Mouse (Mus musculus) forebrain, embryonic 11.5 days (tissue): Measurements from ENCODE around the gene Nlgn1. TPM values are rescaled to one million over a fixed set of nuclear protein-coding genes. Genes with fewer than 3 reads are reported as not detected.
A peak's percentile ranks its signal among the peaks of the same experiment; 100 is the strongest.

Source experiments
- ATAC-seq: fragments of 200-750 bp; cut with Nextera tagmentation; replicated peaks from 2 replicates; pipeline ENCODE4 v1.8.0; 2017; ENCODE audit warnings: moderate TSS enrichment; ENCODE audit not compliant: low FRiP score
- DNase-seq: peaks from one replicate; pipeline ENCODE4 v3.0.0-alpha.2; 2017; ENCODE audit warnings: low spot score
- H3K27ac ChIP-seq: fragments of 300-500 bp; sonication (generic); 2 replicates; pipeline ENCODE4 v1.5.1; 2014; ENCODE audit warnings: low read depth, low read length
- H3K27me3 ChIP-seq: fragments of 300-500 bp; sonication (generic); 2 replicates; pipeline ENCODE4 v1.6.1; 2014; ENCODE audit warnings: mild to moderate bottlenecking, low read length, mixed read lengths; ENCODE audit not compliant: control insufficient read depth, insufficient read depth
- H3K36me3 ChIP-seq: fragments of 300-500 bp; sonication (generic); 2 replicates; pipeline ENCODE4 v1.6.1; 2014; ENCODE audit warnings: mild to moderate bottlenecking, low read length, moderate library complexity, mixed read lengths; ENCODE audit not compliant: control insufficient read depth, insufficient read depth
- H3K4me1 ChIP-seq: fragments of 300-500 bp; sonication (generic); replicated peaks from 2 replicates; pipeline ENCODE4 v1.6.1; 2014; ENCODE audit warnings: low read length, mixed read lengths; ENCODE audit not compliant: control insufficient read depth, insufficient read depth
- H3K4me2 ChIP-seq: fragments of 300-500 bp; sonication (generic); 2 replicates; pipeline ENCODE4 v1.6.1; 2014; ENCODE audit warnings: low read depth, mild to moderate bottlenecking, low read length, moderate library complexity, mixed read lengths; ENCODE audit not compliant: severe bottlenecking
- H3K4me3 ChIP-seq: fragments of 300-500 bp; sonication (generic); 2 replicates; pipeline ENCODE4 v1.5.1; 2014; ENCODE audit warnings: low read depth, low read length
- H3K9ac ChIP-seq: fragments of 300-500 bp; sonication (generic); 2 replicates; pipeline ENCODE4 v1.6.1; 2014; ENCODE audit warnings: low read length
- H3K9me3 ChIP-seq: fragments of 300-500 bp; sonication (generic); 2 replicates; pipeline ENCODE4 v1.6.1; 2016; ENCODE audit warnings: low read length, mixed read lengths; ENCODE audit not compliant: control insufficient read depth
- WGBS: fragments of 180-500 bp; shearing (Covaris S2); extraction: QIAGEN DNeasy Blood & Tissue Kit; methylation state at CpG from one replicate; pipeline ENCODE4 v1.1.7; 2014; 5-methylcytosine and 5-hydroxymethylcytosine counted together
- polyA plus RNA-seq: library from polyadenylated mRNA; unstranded; fragments of >200 nt; fragmentation: Nextera tagmentation; extraction: Ambion mirVana; gene quantifications from 2 replicates; pipeline ENCODE4 v1.2.1, GENCODE M21; 2014

Gene Nlgn1
- polyA plus RNA-seq, 1 experiment from 2014 or later: 4.0 TPM

DNA sequence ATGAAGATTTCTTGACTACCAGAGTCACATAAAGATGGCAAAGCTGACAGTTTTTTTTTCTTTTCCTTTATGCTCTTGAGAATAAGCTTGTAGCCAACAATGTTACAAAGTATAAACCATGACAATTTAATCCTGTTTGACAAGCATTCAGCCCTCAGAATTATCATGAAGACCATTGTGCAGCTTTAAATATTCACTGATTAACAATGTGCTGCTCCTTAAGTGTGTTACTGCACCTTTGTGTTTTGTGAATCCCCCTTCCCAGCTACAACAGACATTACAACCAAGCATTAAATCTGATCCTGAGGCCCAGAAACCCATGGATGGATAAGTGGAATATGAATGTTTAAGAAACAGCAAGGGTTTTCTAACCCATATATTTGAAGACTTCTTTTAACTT, 434.8 kb downstream of the Nlgn1 start:
- no peaks in the 10 kb centered on the region for H3K4me1 ChIP-seq
- H3K27me3 ChIP-seq: no peaks in the 10 kb centered on the region
- DNase-seq (no peak), ATAC-seq (no peak)
- no peak overlapping the region for H3K27ac ChIP-seq
- H3K36me3 ChIP-seq: no peaks in the 10 kb centered on the region
- H3K4me3 ChIP-seq: no peak overlapping the region
- no peak overlapping the region for H3K4me2 ChIP-seq
- no peak overlapping the region for H3K9ac ChIP-seq
- H3K9me3 ChIP-seq: peaks cover 2% of the 10 kb centered on the region; the same call in 1 of the 2 replicates

DNA sequence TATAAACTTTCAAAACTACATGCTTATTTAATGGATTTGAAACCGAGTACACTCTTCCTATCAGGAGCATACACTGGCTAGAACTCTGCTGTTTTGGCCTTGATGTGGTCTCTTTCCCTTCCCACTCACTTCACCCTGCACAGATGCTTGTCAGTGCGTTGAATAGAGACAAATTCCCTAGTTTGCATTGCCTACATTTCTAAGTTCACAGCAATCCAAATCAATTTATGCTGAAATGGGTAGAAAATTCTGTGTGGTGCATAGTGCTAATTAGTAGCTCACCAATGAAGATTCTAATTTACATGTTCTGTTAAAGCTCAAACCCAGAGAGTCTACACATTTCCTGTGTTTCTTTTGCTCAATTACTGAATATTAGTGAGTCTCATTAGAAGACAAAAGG, 447.5 kb downstream of the Nlgn1 start:
- 57% methylated on average over 2 of the region's 2 CpGs for WGBS

DNA sequence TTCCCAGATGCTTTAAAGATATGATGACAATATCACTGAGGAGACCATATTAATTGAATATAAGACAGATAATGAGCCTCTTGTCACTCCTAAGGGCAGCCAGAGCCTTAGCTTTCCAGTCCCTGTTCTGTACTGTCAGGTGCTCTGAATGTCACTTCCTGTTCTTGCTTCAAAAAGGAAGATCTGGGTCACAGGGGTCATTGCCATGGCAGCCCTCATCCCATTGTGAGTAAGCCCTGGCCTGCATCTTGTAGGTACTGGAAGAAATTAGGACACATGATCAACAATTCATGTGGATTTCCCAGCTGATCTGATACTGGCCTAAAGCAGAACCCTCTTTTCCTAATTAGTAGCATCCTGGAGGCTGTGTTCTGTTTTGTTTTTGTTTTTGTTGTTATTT, 463.1 kb downstream of the Nlgn1 start:
- Histone ChIP-seq H3K9ac (no peak overlapping the region), H3K4me3 (no peak overlapping the region), H3K4me2 (no peak overlapping the region), H3K4me1 (no peaks in the 10 kb centered on the region), H3K9me3 (no peaks in the 10 kb centered on the region), H3K27me3 (no peaks in the 10 kb centered on the region), H3K27ac (no peak overlapping the region), H3K36me3 (no peaks in the 10 kb centered on the region)
- DNase-seq: no peak
- ATAC-seq: no peak

More for the DNA sequence above, 447.5 kb downstream of the Nlgn1 start:
- Histone ChIP-seq H3K4me2 (no peak overlapping the region), H3K27ac (no peak overlapping the region), H3K4me1 (no peaks in the 10 kb centered on the region), H3K9ac (no peak overlapping the region), H3K4me3 (no peak overlapping the region), H3K27me3 (no peaks in the 10 kb centered on the region), H3K36me3 (no peaks in the 10 kb centered on the region), H3K9me3 (no peaks in the 10 kb centered on the region)
- peak; percentile 30; the same call in 1 of the 2 replicates for ATAC-seq
- no peak for DNase-seq

DNA sequence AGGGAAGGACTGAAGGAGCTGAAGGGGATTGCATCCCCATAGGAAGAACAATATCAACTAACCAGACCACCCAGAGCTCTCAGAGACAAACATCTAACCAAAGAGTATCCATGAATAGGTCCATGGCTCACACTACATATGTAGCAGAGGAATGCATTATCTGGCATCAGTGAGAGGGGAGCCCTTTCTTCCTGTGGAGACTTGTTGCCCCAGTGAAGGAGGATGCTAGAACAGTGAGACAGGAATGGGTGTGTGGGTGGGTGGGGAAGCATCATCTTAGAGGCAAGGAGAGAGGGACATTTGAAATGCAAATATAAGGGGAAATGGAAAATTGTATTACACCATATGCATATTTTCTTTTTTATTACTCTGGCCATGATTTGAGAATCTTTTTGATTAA, 473.9 kb downstream of the Nlgn1 start:
- Histone ChIP-seq H3K27ac (no peak overlapping the region), H3K9ac (no peak overlapping the region), H3K4me1 (no peaks in the 10 kb centered on the region), H3K4me3 (no peak overlapping the region), H3K9me3 (no peaks in the 10 kb centered on the region), H3K4me2 (no peak overlapping the region), H3K36me3 (no peaks in the 10 kb centered on the region), H3K27me3 (no peaks in the 10 kb centered on the region)
- ATAC-seq (no peak), DNase-seq (no peak)

DNA sequence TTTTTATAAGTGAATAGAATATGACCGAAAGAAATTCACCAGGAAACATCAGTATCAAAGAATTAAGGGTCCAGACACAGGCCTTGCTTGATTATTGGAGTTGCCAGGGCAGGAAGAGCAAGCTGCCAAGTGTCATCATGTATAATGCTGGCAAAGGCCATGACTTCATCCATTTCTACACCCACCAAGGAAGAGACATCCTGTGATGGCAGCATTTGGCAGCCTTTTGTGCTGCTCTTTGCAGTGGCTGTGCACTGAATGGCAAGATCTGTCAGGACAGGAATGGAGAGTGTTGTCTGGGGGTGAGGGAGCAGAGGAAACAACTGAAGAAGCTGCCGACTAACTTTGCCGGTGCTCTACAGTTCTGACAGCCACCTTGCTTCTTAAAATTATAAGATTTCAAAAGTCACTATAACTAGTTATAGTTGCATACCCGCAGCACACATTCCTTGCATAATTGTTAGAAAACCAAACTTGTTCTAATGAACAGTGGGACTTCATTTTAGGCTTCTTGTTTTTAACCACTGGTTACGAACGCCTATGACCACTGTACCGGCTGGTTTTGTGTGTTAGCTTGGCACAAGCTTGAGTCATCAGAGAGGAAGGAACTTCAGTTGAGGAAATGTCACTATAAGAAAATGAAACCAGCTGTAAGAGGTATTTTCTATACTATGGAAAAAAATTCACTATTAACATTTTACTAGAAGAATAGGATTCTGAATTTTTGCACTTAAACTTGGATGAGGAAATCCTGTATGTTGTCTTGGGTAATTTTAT, 487.4 kb downstream of the Nlgn1 start:
- H3K4me2 ChIP-seq: no peak overlapping the region
- H3K27me3 ChIP-seq: no peaks in the 10 kb centered on the region
- H3K4me3 ChIP-seq: no peak overlapping the region
- WGBS: 90% methylated on average over 7 of the region's 7 CpGs
- H3K36me3 ChIP-seq: no peaks in the 10 kb centered on the region
- no peaks in the 10 kb centered on the region for H3K9me3 ChIP-seq
- DNase-seq (no peak), ATAC-seq (no peak)
- H3K9ac ChIP-seq: no peak overlapping the region
- no peak overlapping the region for H3K27ac ChIP-seq
- H3K4me1 ChIP-seq: no peaks in the 10 kb centered on the region

DNA sequence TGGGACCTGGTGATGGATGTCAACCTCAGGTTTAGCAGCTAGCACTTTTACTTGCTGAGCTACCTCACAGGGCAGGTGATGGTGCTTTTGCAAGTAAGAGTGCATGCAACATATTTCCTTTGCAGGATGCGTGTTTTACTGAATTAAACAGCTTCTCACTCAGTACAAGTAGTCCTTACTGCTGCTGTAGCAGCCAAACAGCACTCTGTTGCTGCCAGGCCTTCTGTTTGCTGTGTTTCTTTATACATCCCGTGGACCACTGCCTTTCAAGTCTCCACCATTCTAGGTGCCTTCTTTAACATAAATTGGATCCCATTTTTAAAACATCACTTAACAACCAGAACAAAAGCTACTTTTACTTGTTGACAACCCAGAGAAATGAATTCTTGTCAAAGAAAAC, 502.0 kb downstream of the Nlgn1 start:
- 90% methylated on average over 2 of the region's 2 CpGs for WGBS
- H3K4me3 ChIP-seq: no peak overlapping the region
- H3K27ac ChIP-seq: no peak overlapping the region
- ATAC-seq (no peak), DNase-seq (no peak)
- H3K4me1 ChIP-seq: no peaks in the 10 kb centered on the region
- H3K27me3 ChIP-seq: no peaks in the 10 kb centered on the region
- no peak overlapping the region for H3K9ac ChIP-seq
- H3K4me2 ChIP-seq: no peak overlapping the region
- no peaks in the 10 kb centered on the region for H3K9me3 ChIP-seq
- no peaks in the 10 kb centered on the region for H3K36me3 ChIP-seq

DNA sequence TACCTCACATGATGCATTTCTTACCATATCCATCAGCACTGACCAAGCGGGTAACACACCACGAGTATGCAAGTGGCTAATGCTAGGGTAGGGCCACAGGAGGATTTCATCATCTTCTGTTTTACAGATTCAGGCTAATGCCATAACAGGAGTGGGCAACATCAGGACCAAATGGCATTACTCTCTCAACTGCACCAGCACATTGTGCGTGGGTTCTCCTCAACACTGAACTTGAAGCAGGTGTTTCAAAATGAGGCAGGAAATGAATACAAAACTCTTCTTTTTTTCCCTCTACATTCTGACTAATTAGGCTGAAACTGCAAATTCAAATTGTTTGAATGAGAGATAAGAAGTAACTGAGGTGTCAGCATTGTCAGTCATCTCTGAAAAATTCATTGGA, 518.9 kb downstream of the Nlgn1 start:
- H3K4me2 ChIP-seq: no peak overlapping the region
- no peak overlapping the region for H3K4me3 ChIP-seq
- H3K9me3 ChIP-seq: no peaks in the 10 kb centered on the region
- H3K27ac ChIP-seq: no peak overlapping the region
- WGBS: 89% methylated on average over 3 of the region's 3 CpGs
- no peak for DNase-seq
- H3K27me3 ChIP-seq: no peaks in the 10 kb centered on the region
- ATAC-seq: no peak
- no peaks in the 10 kb centered on the region for H3K4me1 ChIP-seq
- H3K9ac ChIP-seq: no peak overlapping the region
- no peaks in the 10 kb centered on the region for H3K36me3 ChIP-seq

DNA sequence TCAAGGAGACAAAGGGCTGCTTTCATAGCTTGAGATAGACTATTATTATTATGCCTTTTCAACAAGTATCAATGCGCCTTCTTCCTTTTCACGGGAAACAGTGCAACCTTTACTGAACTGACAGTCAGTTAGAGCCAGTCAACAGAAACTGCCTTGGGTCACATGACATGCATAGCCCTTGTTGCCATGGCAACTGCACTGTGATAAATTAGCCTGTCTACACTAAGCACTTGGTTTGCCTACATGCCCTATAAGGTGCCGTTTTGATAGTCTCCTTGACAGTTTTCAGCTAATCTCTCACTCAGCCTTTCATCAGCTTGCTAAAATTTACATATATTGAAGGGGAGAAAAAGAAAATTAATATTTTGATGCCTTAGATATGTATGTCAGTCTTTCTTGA, 524.7 kb downstream of the Nlgn1 start:
- Histone ChIP-seq H3K4me3 (no peak overlapping the region), H3K27me3 (no peaks in the 10 kb centered on the region), H3K4me1 (no peaks in the 10 kb centered on the region), H3K27ac (no peak overlapping the region), H3K4me2 (no peak overlapping the region), H3K36me3 (no peaks in the 10 kb centered on the region), H3K9ac (no peak overlapping the region), H3K9me3 (no peaks in the 10 kb centered on the region)
- WGBS: 52% methylated on average over 3 of the region's 3 CpGs
- DNase-seq (peak; percentile 51), ATAC-seq (peak; percentile 93)

DNA sequence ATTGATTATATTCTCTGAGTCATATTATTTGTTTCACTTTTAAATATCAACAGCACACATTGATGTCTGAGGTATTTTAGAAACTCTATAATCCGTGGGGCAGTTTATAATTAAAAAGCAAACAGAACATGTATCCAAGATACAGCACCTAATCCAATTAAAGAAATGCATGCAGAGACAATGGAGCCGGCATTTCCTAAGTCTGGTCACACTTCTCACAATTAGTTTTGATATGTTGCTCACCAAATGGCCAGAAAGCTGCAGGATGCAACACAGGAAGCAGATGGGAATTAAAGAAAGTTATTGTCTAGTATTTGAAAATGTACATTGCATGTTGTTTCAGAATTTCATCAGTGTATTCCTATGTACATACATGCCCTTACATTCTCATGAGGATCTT, 550.6 kb downstream of the Nlgn1 start:
- DNase-seq (no peak), ATAC-seq (no peak)
- Histone ChIP-seq H3K9ac (no peak overlapping the region), H3K27ac (no peak overlapping the region), H3K36me3 (no peaks in the 10 kb centered on the region), H3K27me3 (no peaks in the 10 kb centered on the region), H3K4me1 (no peaks in the 10 kb centered on the region), H3K4me3 (no peak overlapping the region), H3K4me2 (no peak overlapping the region), H3K9me3 (no peaks in the 10 kb centered on the region)
- 62% methylated on average over 2 of the region's 2 CpGs for WGBS
